Mouse (Mus musculus): Measurements from ENCODE around the gene Zfp978. TPM values are rescaled to one million over a fixed set of nuclear protein-coding genes. Genes with fewer than 3 reads are reported as not detected.

Zfp978 gene
- total RNA-seq, 2 experiments from 2014 or later = 0.30 TPM; not detected in 1

Other genes starting within 250 kb of the Zfp978 start
- 54.7 and 64.7 TPM in 2 replicates for gene Zfp991, start 229.3 kb upstream of the Zfp978 start, total RNA-seq (2015)
- 28.4 and 37.4 TPM in 2 replicates for gene Zfp991, start 229.3 kb upstream of the Zfp978 start, total RNA-seq (2017)
- gene Zfp988, start 55.6 kb upstream of the Zfp978 start, total RNA-seq (2015) = 0.07 and 0.74 TPM in 2 replicates
- not detected in 2 replicates for gene Zfp988, start 55.6 kb upstream of the Zfp978 start, total RNA-seq (2017)
- gene Zfp982, start 131.1 kb downstream of the Zfp978 start, total RNA-seq (2015) = 15.3 and 23.5 TPM in 2 replicates
- 7.7 and 12.0 TPM in 2 replicates for gene Zfp982, start 131.1 kb downstream of the Zfp978 start, total RNA-seq (2017)
- 0.37 and 0.79 TPM in 2 replicates for gene Gm16503, start 178.9 kb downstream of the Zfp978 start, total RNA-seq (2015)
- gene Gm16503, start 178.9 kb downstream of the Zfp978 start, total RNA-seq (2017) = 0.17 and 0.78 TPM in 2 replicates
- 0.59 and 0.93 TPM in 2 replicates for gene Zfp985, start 192.0 kb downstream of the Zfp978 start, total RNA-seq (2015)
- 0.10 and 0.42 TPM in 2 replicates for gene Zfp985, start 192.0 kb downstream of the Zfp978 start, total RNA-seq (2017)